Mouse (Mus musculus) heart, adult 10 weeks (tissue): ENCODE data around the gene Sco1. TPM values are rescaled to one million over a fixed set of nuclear protein-coding genes. Genes with fewer than 3 reads are reported as not detected.

ENCODE experiments used
- polyA plus RNA-seq: library from polyadenylated mRNA; stranded (reverse); fragments of 350-450 nt; fragmentation: Illumina TruSeq; extraction: RNeasy Lipid Tissue Mini Kit (QIAGEN cat#74804); gene quantifications from one replicate; pipeline ENCODE4 v1.2.3, GENCODE M21; 2014; ENCODE audit warnings: low read depth, low replicate concordance

The Sco1 gene
- polyA plus RNA-seq = 19.0 TPM

GRCm38 (mm10) chr11:67052321-67052952 is at the start of gene Sco1, which contains the start of gene Adprm:
Gene Sco1, plus strand, starts transcription at chr11:67052670.
Gene Adprm, minus strand, starts transcription at chr11:67052594.

GRCm38 (mm10) chr11:67024867-67025477 is 27.5 kb upstream of the Sco1 start, which contains the start of gene Tmem220:
Gene Tmem220, plus strand, starts transcription at chr11:67025154.

DNA sequence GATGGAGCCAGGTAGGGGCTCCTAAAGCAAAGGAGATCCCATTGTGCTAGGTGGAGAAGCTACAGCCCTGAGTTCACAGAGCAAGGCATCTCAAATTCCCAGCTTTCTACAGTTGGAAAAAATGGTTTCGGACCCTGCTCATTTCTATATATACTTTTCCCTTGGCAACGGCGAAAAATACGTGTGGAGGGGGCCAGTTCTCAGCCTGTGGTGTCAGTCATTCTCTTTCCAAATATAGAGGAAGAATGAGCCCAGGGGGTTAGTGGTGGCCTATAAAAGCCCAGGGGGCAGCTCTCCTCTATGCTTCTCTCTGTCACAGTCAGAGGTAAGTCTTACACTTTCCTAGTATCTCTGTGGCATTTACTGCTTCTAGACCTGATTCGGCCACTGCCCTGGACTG is 25.5 kb downstream of the Sco1 start, which contains the start of gene Myh3:
Myh3 (plus strand) TSS at position 301 of the 400 bp plus-strand sequence.

Other genes with a start within 250 kb of the Sco1 start
- 13.7 TPM for gene Pirt, start 140.7 kb upstream of the Sco1 start, polyA plus RNA-seq
- not detected for gene Tmem238l, start 96.0 kb upstream of the Sco1 start, polyA plus RNA-seq
- gene Tmem220, start 27.5 kb upstream of the Sco1 start, polyA plus RNA-seq = 4.0 TPM
- gene Adprm, start 76 bp upstream of the Sco1 start, polyA plus RNA-seq = 17.2 TPM
- gene Myh3, start 25.6 kb downstream of the Sco1 start, polyA plus RNA-seq = not detected
- gene Myh2, start 118.4 kb downstream of the Sco1 start, polyA plus RNA-seq = not detected
- gene Myh1, start 147.4 kb downstream of the Sco1 start, polyA plus RNA-seq = not detected
- not detected for gene Myh4, start 185.4 kb downstream of the Sco1 start, polyA plus RNA-seq
- 0.08 TPM for gene Myh8, start 224.5 kb downstream of the Sco1 start, polyA plus RNA-seq